Mouse (Mus musculus): ENCODE measurements around the gene Fam98a.

DNA sequence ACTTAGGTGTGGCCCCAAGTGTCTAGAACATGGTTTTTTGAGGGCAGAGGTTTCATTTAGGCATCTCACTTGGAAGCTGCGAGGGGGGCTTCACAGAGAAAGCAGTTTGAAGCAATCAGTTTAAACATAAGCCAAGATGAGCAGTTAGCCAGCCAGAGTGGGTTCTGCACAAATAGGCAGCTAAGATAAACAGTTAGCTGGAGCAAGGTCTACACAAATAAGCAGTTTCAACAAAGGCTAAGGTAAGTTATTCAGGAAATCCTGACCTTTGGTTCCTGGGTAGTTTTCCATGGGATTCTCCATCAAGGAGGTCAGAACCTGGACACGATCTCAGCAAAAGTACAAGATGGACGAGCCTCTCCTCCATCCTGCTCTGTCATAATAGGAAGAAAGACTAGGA is 46.9 kb upstream of the Fam98a start:
- TF ChIP-seq CTCF (IDR thresholded peaks at IDR 0.05; ENCODE audit: insufficient read depth, low read depth, low read length) (no peak), POLR2A (IDR thresholded peaks at IDR 0.05; ENCODE audit: insufficient read depth, low read depth, low read length) (no peak)

All from olfactory bulb, adult 2 months (tissue).